Mouse (Mus musculus): ENCODE data around the gene Mus81. TPM values are rescaled to one million over a fixed set of nuclear protein-coding genes. Genes with fewer than 3 reads are reported as not detected.

Gene Mus81
- 28.8 and 31.1 TPM in 2 replicates for total RNA-seq (2012; rRNA removed)
- 18.0 and 20.4 TPM in 2 replicates for total RNA-seq (2014; rRNA removed)
- polyA plus RNA-seq (2012; ENCODE audit: insufficient read length, low read depth) = 29.3 and 30.2 TPM in 2 replicates

DNA sequence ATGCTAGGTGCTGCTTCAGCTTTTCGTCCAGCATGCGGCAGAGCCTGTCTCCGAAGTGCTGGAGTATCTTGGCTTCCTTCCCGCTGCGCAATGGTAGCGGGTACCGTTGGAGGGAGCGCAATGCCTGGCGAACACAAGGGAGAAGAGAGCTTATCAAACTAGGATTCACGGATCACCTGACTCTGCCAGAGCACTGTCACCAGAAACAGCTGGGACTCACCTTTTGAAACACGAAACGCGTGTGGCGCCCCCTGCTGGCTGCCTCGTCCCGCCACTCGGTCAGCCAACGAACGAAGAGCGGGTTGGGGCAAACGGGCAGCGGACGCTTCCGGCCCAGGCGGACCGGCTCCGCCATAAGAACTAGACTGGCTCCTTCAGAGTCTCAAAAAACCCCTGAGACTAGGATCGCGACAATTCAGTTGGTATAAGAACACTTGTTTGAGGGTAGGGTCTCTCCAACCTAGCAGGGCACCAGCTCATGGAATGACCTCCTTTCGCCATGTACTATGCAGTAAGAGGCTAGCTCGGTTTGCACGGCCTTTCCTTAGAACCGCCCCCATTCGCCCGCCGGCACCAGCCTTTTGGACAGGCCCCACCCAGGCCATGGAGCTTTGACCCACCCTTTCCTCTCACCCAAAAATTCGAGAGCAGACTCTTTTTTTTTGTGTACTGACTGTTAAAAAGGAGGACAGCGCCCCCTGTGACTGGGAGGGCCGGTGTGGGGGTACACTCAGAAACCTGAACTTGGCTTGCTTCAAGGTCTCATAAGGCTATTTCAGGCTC, at the start of gene Mus81:
Mus81 (minus strand) TSS at position 635 of the 783 bp plus-strand sequence.
- dilution Hi-C loops (cut with MboI; ENCODE audit: extremely low pct_ligation_motif_present, extremely low pct_unique_long_range_greater_than_20kb, low sequenced_read_pairs) = no loop called here
- peaks cover 34 to 48% of the 10 kb centered on the region in 2 experiments for H3K36me3 ChIP-seq (replicated peaks in 1 of 2; ENCODE audit: control insufficient read depth in 1 of 2, insufficient read depth in 1 of 2, low read length in 1 of 2)
- TF ChIP-seq KAT2A (IDR thresholded peaks at IDR 0.05; ENCODE audit: insufficient replicate concordance, low read length) (peak; percentile 75), MAX (IDR thresholded peaks at IDR 0.05; ENCODE audit: low read length) (peak; percentile 85), CTCF (conservative IDR thresholded peaks at IDR 0.05 in 1 of 2, IDR thresholded peaks at IDR 0.05 in 1 of 2; ENCODE audit: low read depth in 2 of 2, low read length in 2 of 2) (peak; percentile 61 to 86; a peak in 3 of 4 replicates), PAX5 (IDR thresholded peaks at IDR 0.05; ENCODE audit: low read length) (no peak), ZNF384 (IDR thresholded peaks at IDR 0.05; ENCODE audit: low read depth, low read length) (peak; percentile 93), MEF2A (IDR thresholded peaks at IDR 0.05; ENCODE audit: borderline replicate concordance, low read depth, low read length) (peak; percentile 75), NRF1 (IDR thresholded peaks at IDR 0.05; ENCODE audit: low read depth, low read length) (no peak), TBP (conservative IDR thresholded peaks at IDR 0.05; ENCODE audit: low read depth, low read length) (0 out of 2 replicates have a peak, but pooled peaks have one; percentile 38), MXI1 (IDR thresholded peaks at IDR 0.05; ENCODE audit: low read depth, low read length) (peak; percentile 85; the same call in 1 of the 2 replicates), ZKSCAN1 (IDR thresholded peaks at IDR 0.05; ENCODE audit: borderline replicate concordance, low read depth, low read length) (no peak), JUN (IDR thresholded peaks at IDR 0.05; ENCODE audit: insufficient read depth, low read depth, low read length) (no peak), POLR2A (IDR thresholded peaks at IDR 0.05; ENCODE audit: low read depth, low read length) (peak; percentile 92), CHD2 (IDR thresholded peaks at IDR 0.05; ENCODE audit: low read length) (peak; percentile 70), IRF4 (IDR thresholded peaks at IDR 0.05; ENCODE audit: low read depth, low read length) (no peak; the same call in 1 of the 2 replicates), EP300 (IDR thresholded peaks at IDR 0.05; ENCODE audit: low read length) (0 out of 2 replicates have a peak, but pooled peaks have one; percentile 14), TCF12 (IDR thresholded peaks at IDR 0.05; ENCODE audit: low read depth, low read length) (peak; percentile 80), RAD21 (IDR thresholded peaks at IDR 0.05; ENCODE audit: low read depth, low read length) (peak; percentile 50), POLR2AphosphoS2 (IDR thresholded peaks at IDR 0.05; ENCODE audit: low read depth, low read length) (peak; percentile 90), MYC (IDR thresholded peaks at IDR 0.05; ENCODE audit: low read depth, low read length) (peak; percentile 31; the same call in 1 of the 2 replicates), ETS1 (conservative IDR thresholded peaks at IDR 0.05; ENCODE audit: low read depth, low read length) (peak; percentile 42; the same call in 1 of the 2 replicates), JUND (conservative IDR thresholded peaks at IDR 0.05; ENCODE audit: low read depth, low read length) (0 out of 2 replicates have a peak, but pooled peaks have one; percentile 49), ELF1 (IDR thresholded peaks at IDR 0.05; ENCODE audit: low read depth, low read length) (peak; percentile 74), E2F4 (IDR thresholded peaks at IDR 0.05; ENCODE audit: insufficient replicate concordance, low read depth, low read length) (0 out of 2 replicates have a peak, but pooled peaks have one; percentile 67), MAZ (IDR thresholded peaks at IDR 0.05; ENCODE audit: low read depth, low read length) (peak; percentile 86), SMC3 (IDR thresholded peaks at IDR 0.05; ENCODE audit: low read depth, low read length) (peak; percentile 76), USF2 (conservative IDR thresholded peaks at IDR 0.05; ENCODE audit: low read depth, low read length) (no peak), ZC3H11A (IDR thresholded peaks at IDR 0.05; ENCODE audit: low read depth, low read length) (no peak), HCFC1 (IDR thresholded peaks at IDR 0.05; ENCODE audit: low read depth, low read length) (peak; percentile 84), ZMIZ1 (IDR thresholded peaks at IDR 0.05; ENCODE audit: low read depth, low read length) (peak; percentile 96), USF1 (IDR thresholded peaks at IDR 0.05; ENCODE audit: low read depth, low read length) (peak; percentile 38; the same call in 1 of the 2 replicates), SIN3A (IDR thresholded peaks at IDR 0.05; ENCODE audit: low read length) (peak; percentile 100), MAFK (IDR thresholded peaks at IDR 0.05; ENCODE audit: insufficient replicate concordance, low read length) (no peak; the same call in 1 of the 2 replicates), RCOR1 (conservative IDR thresholded peaks at IDR 0.05; ENCODE audit: low read depth, low read length) (no peak; the same call in 1 of the 2 replicates), NELFE (IDR thresholded peaks at IDR 0.05; ENCODE audit: low read depth, low read length) (peak; percentile 96), GABPA (IDR thresholded peaks at IDR 0.05; ENCODE audit: insufficient replicate concordance, low read depth, low read length) (peak; percentile 80), CHD1 (IDR thresholded peaks at IDR 0.05; ENCODE audit: low read depth, low read length) (0 out of 2 replicates have a peak, but pooled peaks have one; percentile 59), BHLHE40 (IDR thresholded peaks at IDR 0.05; ENCODE audit: low read depth, low read length) (peak; percentile 54)

More for the DNA sequence above, at the start of gene Mus81:
- in situ Hi-C loops (cut with MboI; ENCODE audit: low pct_ligation_motif_present, low pct_unique_long_range_greater_than_20kb, low sequenced_read_pairs) = no loop called here
- DNase-seq (ENCODE audit: extremely low read depth) = peak; percentile 97
- H3K9me3 ChIP-seq (replicated peaks; ENCODE audit: low read length) = no peaks in the 10 kb centered on the region
- H3K4me2 ChIP-seq (ENCODE audit: insufficient read depth, low read depth, poor library complexity, severe bottlenecking) = peak within 1 kb of the TSS; percentile 81
- H3K79me2 ChIP-seq (replicated peaks; ENCODE audit: control insufficient read depth, extremely low read depth, insufficient read depth, poor library complexity, severe bottlenecking) = peaks cover 16% of the 10 kb centered on the region
- H3K9ac ChIP-seq (ENCODE audit: insufficient read depth, low read depth) = peak within 1 kb of the TSS; percentile 65
- peak within 1 kb of the TSS; percentile 78 for H3K27ac ChIP-seq (ENCODE audit: insufficient read depth, low read depth)
- no peaks in the 10 kb centered on the region for H3K27me3 ChIP-seq (replicated peaks)
- H3K4me1 ChIP-seq (ENCODE audit: control insufficient read depth in 1 of 2, insufficient read depth in 2 of 2) = peaks cover 2 to 31% of the 10 kb centered on the region in 2 experiments; a peak in 3 of 4 replicates
- H3K4me3 ChIP-seq (replicated peaks in 1 of 3; ENCODE audit: low read depth in 2 of 3, low read length in 2 of 3, poor library complexity in 1 of 3) = peak within 1 kb of the TSS; percentile 71 to 78 (median 75)

Data from CH12.LX (cell line).